Mouse (Mus musculus): ENCODE measurements at regions not wholly inside any gene's neighbourhood (a gene's known extent, or its start where the extent isn't known, plus 50 kb on each side); places are given as distances from the start of the nearest gene placed in this dataset.

DNA sequence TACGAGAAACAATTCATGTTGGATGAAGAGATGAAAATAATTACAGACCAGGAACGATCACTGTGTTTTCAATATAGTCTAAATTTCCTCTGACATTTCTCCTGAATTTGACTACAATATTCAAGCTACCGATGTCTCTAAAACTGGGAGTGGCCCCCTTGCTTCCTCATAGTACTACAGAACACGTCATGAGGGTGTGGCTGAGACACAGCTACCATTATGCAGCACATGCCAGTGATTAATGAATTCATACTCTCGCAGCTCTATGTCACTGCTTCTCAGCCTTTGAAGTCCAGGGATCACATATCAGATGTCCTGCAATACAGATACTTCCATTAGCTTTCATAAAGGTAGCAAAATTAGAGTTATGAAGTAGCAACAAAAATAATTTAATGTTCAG, 201.3 kb upstream of the Slit2 start:
- TF ChIP-seq CTCF (IDR thresholded peaks at IDR 0.05; ENCODE audit: low read depth, low read length) (no peak), GATA1 (IDR thresholded peaks at IDR 0.05; ENCODE audit: borderline replicate concordance, low read length) (no peak), POLR2AphosphoS5 (IDR thresholded peaks at IDR 0.05; ENCODE audit: insufficient replicate concordance, low read depth, low read length) (no peak), TAL1 (conservative IDR thresholded peaks at IDR 0.05; ENCODE audit: low read depth, low read length) (no peak)
